Mouse (Mus musculus): ENCODE data around the gene Pcgf1.

The Pcgf1 gene

DNA sequence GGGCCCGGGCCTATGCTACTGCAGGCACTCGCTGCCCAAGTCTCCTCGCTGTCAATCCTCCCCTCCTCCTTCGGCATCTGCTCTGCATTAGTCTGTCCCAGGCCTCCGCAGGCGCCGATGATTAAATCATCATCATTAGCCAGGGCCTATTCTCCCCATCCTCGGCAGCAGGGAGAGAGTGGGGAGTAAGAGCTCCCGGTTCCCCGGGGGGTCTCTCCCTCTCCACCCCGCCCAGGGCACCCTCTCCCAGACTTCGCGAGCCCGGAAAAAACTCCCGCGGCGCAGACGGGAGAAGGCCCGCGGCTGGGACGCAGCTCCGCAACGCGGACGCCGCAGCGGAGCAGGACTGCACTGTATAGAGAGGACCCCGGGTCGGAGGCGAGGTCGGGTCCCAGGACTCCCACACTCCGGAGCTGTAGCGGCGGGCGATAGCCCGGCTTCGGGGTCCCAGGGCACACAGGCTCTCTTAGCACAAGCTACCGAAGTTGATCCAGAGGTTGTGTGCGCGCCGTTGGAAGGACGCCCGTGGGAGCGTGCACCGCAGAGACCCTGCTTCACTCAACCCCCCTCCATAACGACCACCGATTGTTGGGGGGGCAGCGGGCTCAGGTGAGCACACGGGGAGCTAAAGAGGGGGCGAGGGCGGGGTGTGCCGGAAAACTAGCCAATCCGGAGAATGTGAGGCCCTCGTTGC lies at the start of gene Pcgf1:
TSS of gene Pcgf1 (plus strand) at position 240 of the 694 bp plus-strand sequence.
- DNase-seq (ENCODE audit: low spot score): no peak

- DNase-seq (ENCODE audit: low spot score): no peak
Measured at GRCm38 (mm10) chr6:83029777-83030176, 47.9 kb upstream of the Pcgf1 start.

- no peak for DNase-seq (ENCODE audit: low spot score)
Measured at GRCm38 (mm10) chr6:83031111-83031510, 46.6 kb upstream of the Pcgf1 start.

DNA sequence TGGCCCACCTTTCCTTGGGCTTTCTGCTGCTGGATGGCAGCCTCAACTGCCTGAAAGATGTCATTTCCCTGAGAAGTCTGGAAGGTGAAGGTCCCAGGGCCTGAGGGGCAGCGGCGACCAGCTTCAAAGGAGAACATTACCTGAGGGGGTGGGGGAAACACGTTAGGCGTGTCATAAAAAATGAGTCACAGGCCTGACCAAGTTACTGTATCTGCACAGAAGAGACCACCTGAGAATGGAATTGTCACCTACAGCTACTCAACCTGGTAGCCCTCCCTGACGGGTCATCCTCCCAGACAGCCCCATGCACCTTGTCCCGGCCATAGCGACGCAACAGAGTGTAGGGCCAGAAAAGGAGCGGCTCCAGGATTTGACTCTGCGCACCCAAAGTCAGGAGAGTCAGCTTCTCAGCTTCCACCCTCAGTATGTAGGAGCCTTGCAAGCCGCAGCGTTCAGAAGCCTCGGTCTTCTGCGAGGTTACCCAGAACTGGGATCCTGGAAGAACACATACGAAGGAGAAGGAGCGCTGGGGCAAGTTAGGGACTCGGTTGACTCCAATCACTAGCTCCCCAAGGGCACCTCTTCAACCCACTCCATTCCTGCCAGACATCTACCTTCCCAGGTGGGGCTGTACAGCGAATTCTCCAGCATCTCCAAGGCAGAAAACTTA lies 45.6 kb upstream of the Pcgf1 start:
- no peak for DNase-seq (ENCODE audit: low spot score)

- peak; percentile 48 for DNase-seq (ENCODE audit: low spot score)
Measured at GRCm38 (mm10) chr6:83032769-83033191, 44.9 kb upstream of the Pcgf1 start.

DNA sequence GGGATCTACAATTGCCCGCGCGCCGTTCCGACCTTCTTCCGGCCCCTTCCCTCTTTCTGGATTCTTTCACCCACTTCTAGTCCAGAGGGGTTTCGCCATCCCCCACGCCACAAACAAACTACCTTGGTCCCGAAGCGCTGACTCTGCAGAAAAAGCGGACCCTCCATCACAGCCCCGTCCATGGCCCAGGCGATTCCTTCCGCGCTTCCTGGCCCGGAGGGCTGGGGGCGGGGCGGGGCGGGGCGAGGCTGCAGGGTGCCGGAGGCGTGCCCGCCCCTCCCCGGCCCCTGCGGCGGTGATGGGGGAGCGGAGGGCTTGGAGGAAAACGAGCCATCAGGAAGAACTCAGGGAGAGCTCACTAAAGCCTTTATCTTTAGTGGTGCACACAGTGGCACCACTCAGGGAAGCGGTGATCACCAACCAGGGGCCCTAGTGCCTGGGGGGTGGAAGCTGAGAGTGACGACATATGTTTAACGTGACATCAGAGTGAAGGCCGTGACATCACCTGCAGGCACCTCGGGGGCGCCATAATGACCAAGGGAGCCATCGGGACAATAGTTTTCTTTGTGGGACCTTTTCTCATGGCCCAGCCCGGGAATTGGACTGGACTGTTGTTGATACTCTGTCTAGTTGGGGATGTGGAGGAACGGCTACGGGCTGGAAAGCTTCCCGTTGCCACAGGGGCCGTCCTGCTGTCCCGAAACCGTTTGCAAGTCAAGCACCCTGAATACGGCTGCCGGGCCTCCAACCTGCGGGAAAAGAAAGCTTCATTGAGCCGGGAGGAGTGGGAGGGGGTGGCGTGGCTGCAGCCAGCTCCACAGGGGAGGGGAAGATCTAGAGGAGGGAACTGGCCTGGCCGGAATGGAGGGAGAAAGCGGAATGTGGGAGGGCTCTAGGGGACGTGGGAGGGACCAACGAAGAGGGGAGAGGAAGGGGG lies 44.2 kb upstream of the Pcgf1 start, which contains the start of the genes Dok1 and Loxl3:
TSS of gene Dok1 (minus strand) at position 223 of the 937 bp plus-strand sequence.
TSS of gene Loxl3 (plus strand) at position 925 of the 937 bp plus-strand sequence.
- peak; percentile 63 for DNase-seq (ENCODE audit: low spot score)

DNA sequence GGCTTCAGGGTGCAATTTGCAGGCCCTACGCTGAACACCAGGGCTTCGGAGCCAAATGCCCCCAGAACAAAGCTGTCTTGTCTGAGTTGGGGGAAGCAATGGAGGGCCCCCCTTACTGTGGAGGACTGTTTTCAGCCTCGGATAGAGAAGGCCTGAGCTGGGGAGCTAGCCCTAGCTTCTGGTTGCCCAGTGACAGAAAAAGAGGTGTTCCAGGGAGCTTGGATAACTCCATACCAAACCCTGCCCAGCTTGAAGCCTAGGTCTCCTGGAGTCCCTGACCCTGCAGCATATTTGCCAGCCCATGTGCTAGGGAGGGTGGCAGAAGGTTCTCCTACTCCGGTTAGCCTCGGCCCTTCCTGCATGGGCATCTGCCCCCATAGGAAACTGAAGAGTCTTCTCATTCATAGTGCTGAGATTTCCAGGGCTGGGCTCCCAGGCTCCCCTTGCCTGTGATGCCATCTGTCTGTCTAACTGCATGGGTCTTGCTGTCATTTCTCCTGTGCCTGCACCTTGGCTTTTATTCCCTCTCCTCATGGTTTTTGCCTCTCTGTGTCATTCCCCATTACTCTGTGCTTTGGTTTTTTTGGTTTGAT lies 43.1 kb upstream of the Pcgf1 start:
- no peak for DNase-seq (ENCODE audit: low spot score)

DNA sequence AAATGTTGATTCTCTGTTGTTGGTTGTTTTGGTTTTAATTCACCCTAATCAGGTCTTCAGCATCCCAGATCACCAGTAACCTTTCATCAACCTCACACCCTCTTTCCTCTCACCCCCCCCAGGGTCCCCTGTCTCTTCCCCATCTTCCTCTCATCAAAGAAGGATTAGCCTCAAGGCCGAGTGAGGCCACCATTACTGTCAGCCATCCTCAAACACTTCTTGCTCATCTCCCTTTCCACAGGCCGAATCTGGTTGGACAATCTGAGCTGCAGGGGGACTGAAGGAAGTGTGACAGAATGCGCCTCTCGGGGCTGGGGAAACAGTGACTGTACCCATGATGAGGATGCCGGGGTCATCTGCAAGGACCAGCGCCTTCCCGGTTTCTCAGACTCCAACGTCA lies 40.5 kb upstream of the Pcgf1 start:
- DNase-seq (ENCODE audit: low spot score): no peak

DNA sequence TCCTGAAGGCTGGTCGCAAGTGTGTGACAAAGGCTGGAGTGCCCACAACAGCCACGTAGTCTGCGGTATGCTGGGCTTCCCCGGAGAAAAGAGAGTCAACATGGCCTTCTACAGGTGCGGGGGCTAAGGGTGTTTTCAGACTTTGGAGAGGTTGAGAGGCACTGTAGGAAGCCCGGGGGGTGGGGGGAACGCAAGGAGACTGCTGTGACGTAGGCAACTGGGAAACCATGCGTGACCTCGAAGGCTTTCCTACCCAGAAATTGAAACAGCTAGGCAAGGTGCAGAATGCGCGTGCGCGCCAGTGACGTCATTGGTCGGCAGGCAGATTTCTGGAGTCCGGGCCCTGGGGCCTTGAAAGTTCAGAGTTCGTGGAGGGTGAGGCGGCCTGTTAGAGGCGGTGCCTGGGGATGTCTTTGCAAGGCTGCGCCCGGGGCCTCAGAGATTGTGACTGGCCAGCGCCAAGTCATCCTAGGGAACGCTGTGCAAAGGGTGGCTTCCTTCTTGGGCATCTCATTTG lies 39.1 kb upstream of the Pcgf1 start:
- peak; percentile 92 for DNase-seq (ENCODE audit: low spot score)

DNA sequence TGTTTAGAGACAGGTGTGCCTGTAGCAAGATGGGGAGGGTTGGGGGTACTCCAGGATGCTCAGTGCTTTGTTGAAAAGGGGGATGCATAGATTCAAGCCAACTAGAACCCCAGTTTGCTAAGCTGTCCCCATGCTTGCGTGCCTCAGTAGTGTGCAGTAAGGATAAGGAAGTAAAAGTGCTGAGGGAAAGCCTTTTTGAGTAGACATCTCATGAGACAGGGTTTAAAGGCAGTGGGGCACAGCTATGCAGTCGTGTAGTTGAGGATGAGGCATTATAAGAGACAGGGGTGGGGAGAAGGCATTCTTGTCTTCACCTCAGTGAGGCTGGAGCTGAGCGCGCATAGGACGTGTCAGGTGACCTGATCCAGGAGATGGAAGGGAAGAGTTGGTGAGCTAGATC lies 37.1 kb upstream of the Pcgf1 start:
- no peak for DNase-seq (ENCODE audit: low spot score)

- no peak for DNase-seq (ENCODE audit: low spot score)
Measured at GRCm38 (mm10) chr6:83043561-83043960, 34.1 kb upstream of the Pcgf1 start.

- no peak for DNase-seq (ENCODE audit: low spot score)
Measured at GRCm38 (mm10) chr6:83043993-83044392, 33.7 kb upstream of the Pcgf1 start.

GRCm38 (mm10) chr6:83044742-83045141 lies 32.9 kb upstream of the Pcgf1 start:
- no peak for DNase-seq (ENCODE audit: low spot score)

DNA sequence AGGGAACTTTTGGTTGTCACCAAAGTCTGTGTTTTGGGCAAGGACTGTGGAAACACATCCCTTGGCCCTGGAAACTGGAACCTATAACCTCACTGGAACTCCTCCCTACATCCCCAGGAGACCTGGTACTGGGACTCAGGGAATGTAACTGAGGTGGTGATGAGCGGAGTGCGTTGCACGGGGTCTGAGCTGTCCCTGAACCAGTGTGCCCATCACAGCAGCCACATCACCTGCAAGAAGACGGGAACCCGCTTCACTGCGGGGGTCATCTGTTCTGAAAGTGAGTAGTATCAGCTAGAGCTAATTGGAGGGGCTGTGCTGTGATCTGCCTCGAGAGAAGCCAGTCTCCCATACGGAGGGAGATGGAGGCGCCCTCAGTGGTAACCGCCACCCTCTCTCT lies 28.3 kb upstream of the Pcgf1 start:
- DNase-seq (ENCODE audit: low spot score): no peak

DNA sequence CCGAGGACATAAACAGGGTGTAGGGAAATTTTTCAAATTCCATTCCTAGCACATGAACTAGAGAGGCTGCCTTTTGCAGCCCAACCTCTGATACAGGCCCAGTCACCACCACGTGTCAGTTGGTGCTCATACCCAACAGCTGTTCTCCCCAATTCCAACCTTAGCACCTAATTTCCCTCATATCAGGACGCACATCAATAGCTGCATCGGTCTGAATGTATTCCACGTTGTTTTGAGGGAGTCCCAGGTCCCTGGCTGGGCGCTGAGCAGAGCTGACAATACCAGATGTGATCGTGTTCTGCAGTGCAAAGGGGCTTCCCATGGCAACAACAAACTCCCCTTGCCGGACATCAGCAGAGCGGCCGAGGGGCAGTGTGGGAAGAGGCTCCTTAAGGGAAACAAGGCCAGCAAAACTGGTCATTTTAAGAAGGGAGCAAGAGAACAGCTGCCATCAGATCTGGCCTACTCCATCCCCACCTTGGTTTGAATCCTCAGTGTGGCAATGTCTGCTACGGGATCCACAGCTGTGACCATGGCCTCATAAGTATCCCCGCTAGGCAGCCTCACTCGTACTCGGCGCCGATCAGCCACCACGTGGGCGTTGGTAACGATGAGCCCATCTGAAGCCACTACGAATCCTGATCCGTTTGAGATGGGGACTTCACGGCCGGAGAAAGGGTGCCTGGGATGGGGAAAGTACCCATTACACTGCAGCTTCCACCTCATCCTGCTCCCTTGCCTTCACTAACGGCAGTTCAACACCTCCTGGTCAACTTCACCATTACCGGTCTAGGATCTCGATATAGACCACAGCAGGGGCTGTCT lies 24.3 kb upstream of the Pcgf1 start:
- DNase-seq (ENCODE audit: low spot score): peak; percentile 27

- peak; percentile 93 for DNase-seq (ENCODE audit: low spot score)
Measured at GRCm38 (mm10) chr6:83054074-83054851, 23.4 kb upstream of the Pcgf1 start, which contains the start of gene Aup1. Gene Aup1 (plus strand): TSS chr6:83054521.

DNA sequence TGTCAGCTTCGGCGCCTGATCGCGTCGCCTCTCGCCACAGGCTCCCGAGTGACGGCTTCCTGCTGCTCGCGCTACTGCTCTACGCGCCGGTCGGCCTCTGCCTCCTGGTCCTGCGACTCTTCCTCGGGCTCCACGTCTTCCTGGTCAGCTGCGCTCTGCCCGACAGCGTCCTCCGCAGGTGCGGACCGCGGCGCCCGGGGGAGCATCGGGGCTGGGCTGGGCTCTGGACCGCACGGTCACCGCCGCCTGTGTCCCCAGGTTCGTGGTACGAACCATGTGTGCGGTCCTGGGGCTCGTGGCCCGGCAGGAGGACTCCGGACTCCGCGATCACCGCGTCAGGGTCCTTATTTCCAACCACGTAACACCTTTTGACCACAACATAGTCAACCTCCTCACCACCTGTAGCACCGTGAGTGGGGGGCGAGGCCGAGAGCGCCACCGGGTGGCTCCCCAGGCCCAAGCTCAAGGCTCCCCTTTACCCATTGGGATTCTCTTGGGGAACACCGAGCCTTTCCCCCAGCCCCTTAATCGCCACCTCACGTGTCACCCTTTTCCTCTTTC lies 22.7 kb upstream of the Pcgf1 start, which contains the start of gene Htra2:
TSS of gene Htra2 (minus strand) at position 403 of the 561 bp plus-strand sequence.
- no peak for DNase-seq (ENCODE audit: low spot score)

GRCm38 (mm10) chr6:83057790-83058189 lies 19.9 kb upstream of the Pcgf1 start, which contains the start of gene Dqx1:
Gene Dqx1 (plus strand): TSS chr6:83057844.
- DNase-seq (ENCODE audit: low spot score): no peak

DNA sequence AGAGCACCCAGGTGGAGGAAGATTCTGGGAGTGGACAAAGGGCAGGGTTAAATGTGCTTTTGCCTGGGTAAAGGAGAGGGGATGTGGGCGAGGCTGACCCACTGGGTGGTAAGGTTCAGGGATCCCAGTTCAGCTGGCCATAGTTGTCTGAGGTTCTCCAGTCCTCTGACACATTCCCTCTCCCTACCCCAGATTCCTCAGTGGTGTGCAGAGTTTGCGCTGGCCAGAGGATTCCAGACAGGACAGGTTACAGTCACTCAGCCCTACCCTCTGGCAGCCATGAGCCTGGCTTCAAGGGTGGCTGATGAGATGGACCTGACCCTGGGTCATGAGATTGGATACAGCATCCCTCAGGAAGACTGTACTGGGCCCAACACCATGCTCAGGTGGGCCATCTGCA lies 18.9 kb upstream of the Pcgf1 start:
- no peak for DNase-seq (ENCODE audit: low spot score)
